Mouse (Mus musculus) retina, postnatal 7 days (tissue): ENCODE results near the gene Inpp4b.
"Not testable (repeated sequence)": the region's sequence is repeated elsewhere in the genome, so short reads cannot be mapped to it uniquely, and the experiment has no call there.

ENCODE experiments used
- DNase-seq: peaks from one replicate; pipeline ENCODE4 v3.0.0-alpha.2; 2012; ENCODE audit warnings: low read depth, low spot score

The Inpp4b gene

GRCm38 (mm10) chr8:81953101-81953500 is 610.7 kb downstream of the Inpp4b start:
- no peak for DNase-seq

GRCm38 (mm10) chr8:81985128-81985665 is 642.8 kb downstream of the Inpp4b start:
- DNase-seq, result no peak

GRCm38 (mm10) chr8:81992966-81993365 is 650.6 kb downstream of the Inpp4b start:
- DNase-seq, result no peak

GRCm38 (mm10) chr8:81996239-81996638 is 653.9 kb downstream of the Inpp4b start:
- DNase-seq, result no peak

- no peak for DNase-seq
Observed at GRCm38 (mm10) chr8:81996823-81997222, 654.5 kb downstream of the Inpp4b start.

GRCm38 (mm10) chr8:82004158-82004557 is 661.8 kb downstream of the Inpp4b start:
- no peak for DNase-seq

GRCm38 (mm10) chr8:82005466-82005865 is 663.1 kb downstream of the Inpp4b start:
- no peak for DNase-seq

- no peak for DNase-seq
Observed at GRCm38 (mm10) chr8:82017792-82018191, 675.4 kb downstream of the Inpp4b start.

- DNase-seq, result no peak
Observed at GRCm38 (mm10) chr8:82027401-82027800, 685.0 kb downstream of the Inpp4b start.

GRCm38 (mm10) chr8:82028896-82029295 is 686.5 kb downstream of the Inpp4b start:
- DNase-seq, result no peak

GRCm38 (mm10) chr8:82032035-82032434 is 689.7 kb downstream of the Inpp4b start:
- not testable (repeated sequence) for DNase-seq

GRCm38 (mm10) chr8:82054030-82054429 is 711.7 kb downstream of the Inpp4b start:
- no peak for DNase-seq

- no peak for DNase-seq
Observed at GRCm38 (mm10) chr8:82067619-82068018, 725.3 kb downstream of the Inpp4b start.

- no peak for DNase-seq
Observed at GRCm38 (mm10) chr8:82079267-82079666, 736.9 kb downstream of the Inpp4b start.

GRCm38 (mm10) chr8:82086631-82087030 is 744.3 kb downstream of the Inpp4b start:
- DNase-seq, result not testable (repeated sequence)

- no peak for DNase-seq
Observed at GRCm38 (mm10) chr8:82090901-82091300, 748.5 kb downstream of the Inpp4b start.

- no peak for DNase-seq
Observed at GRCm38 (mm10) chr8:82093274-82093673, 750.9 kb downstream of the Inpp4b start.

GRCm38 (mm10) chr8:82104560-82104959 is 762.2 kb downstream of the Inpp4b start:
- no peak for DNase-seq

GRCm38 (mm10) chr8:82106131-82106530 is 763.8 kb downstream of the Inpp4b start:
- no peak for DNase-seq

GRCm38 (mm10) chr8:82150272-82150671 is 807.9 kb downstream of the Inpp4b start:
- DNase-seq, result no peak

- DNase-seq, result no peak
Observed at GRCm38 (mm10) chr8:82157928-82158327, 815.6 kb downstream of the Inpp4b start.
